Mouse (Mus musculus): ENCODE data around the gene Tcerg1l. TPM values are rescaled to one million over a fixed set of nuclear protein-coding genes. Genes with fewer than 3 reads are reported as not detected.

Gene Tcerg1l
- polyA plus RNA-seq, 1 experiment = not detected

DNA sequence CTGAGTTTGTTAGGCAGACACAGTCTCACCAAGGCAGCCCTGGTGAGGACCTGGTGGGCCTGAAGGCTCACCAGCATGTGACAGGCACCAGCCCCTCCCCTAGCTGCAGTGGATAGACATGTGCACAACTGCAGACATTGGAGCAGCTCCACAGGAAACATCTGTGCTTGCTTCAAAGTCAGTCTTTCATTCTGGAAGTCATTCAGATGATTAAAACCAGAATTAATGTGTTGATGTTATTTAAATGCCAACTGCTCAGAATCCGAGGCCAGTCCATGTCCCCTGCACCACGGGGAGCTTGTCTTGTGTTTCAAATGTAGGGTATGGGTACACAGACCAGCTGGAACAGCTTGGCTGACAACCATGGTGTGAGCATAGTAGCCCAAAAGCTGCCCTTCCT, 150.8 kb downstream of the Tcerg1l start:
- Histone ChIP-seq H3K4me1 (ENCODE audit: control insufficient read depth, insufficient read depth, low read length) (no peaks in the 10 kb centered on the region), H3K4me3 (ENCODE audit: insufficient read depth, low read length) (no peak overlapping the region), H3K27ac (ENCODE audit: insufficient read depth, low read length) (no peak overlapping the region)
- TF ChIP-seq CTCF (IDR thresholded peaks at IDR 0.05; ENCODE audit: borderline replicate concordance, insufficient read depth, low read length) (no peak), POLR2A (IDR thresholded peaks at IDR 0.05; ENCODE audit: low read depth, low read length) (no peak)

DNA sequence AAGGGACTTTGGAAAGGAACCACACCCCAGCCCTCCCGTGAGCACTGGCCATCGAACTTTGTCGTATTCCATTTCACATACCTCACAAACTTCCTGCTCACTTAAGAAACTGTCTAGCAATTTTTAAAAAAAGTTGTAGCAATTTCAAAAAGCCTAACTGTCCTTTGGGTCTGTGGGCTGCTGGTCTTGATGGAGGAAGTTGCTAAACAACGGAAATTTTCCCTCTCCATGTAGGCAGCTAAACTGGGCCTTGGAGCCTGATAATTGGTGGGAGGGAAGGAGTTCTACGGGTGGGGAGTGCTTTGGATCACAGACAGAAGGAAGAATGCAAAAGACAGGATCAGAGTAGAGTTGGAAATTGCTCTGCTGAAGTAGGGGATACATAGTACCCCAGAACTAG, 155.3 kb downstream of the Tcerg1l start:
- Histone ChIP-seq H3K4me1 (ENCODE audit: control insufficient read depth, insufficient read depth, low read length) (no peaks in the 10 kb centered on the region), H3K27ac (ENCODE audit: insufficient read depth, low read length) (no peak overlapping the region), H3K4me3 (ENCODE audit: insufficient read depth, low read length) (no peak overlapping the region)
- TF ChIP-seq POLR2A (IDR thresholded peaks at IDR 0.05; ENCODE audit: low read depth, low read length) (no peak), CTCF (IDR thresholded peaks at IDR 0.05; ENCODE audit: borderline replicate concordance, insufficient read depth, low read length) (no peak)

DNA sequence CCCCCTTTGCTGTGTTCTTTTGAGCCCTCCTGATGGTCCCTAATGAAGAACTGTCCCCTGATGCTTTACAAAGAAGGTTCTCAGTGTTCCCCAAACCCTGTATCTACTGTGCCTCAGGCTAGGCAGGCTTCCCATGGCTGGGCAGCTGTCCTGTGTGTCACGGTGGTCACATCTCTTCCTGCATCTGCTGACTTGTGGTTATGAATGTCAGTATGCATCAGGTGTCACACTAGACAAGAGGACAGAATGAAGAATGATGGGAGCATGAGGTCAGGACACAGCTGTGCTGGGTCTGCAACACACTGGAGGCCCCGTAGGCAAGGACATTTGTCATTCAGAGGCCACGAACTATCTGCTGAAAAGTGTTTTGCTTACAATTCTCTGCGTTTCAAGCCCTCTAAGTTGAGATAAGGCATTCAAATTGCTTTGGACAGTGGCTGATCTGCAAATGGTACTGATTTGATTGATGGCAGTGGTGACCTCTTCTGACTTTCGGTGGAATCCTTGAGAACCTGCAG, 159.8 kb downstream of the Tcerg1l start:
- Histone ChIP-seq H3K27ac (ENCODE audit: insufficient read depth, low read length) (no peak overlapping the region), H3K4me1 (ENCODE audit: control insufficient read depth, insufficient read depth, low read length) (no peaks in the 10 kb centered on the region), H3K4me3 (ENCODE audit: insufficient read depth, low read length) (no peak overlapping the region)
- TF ChIP-seq POLR2A (IDR thresholded peaks at IDR 0.05; ENCODE audit: low read depth, low read length) (no peak), CTCF (IDR thresholded peaks at IDR 0.05; ENCODE audit: borderline replicate concordance, insufficient read depth, low read length) (no peak)

DNA sequence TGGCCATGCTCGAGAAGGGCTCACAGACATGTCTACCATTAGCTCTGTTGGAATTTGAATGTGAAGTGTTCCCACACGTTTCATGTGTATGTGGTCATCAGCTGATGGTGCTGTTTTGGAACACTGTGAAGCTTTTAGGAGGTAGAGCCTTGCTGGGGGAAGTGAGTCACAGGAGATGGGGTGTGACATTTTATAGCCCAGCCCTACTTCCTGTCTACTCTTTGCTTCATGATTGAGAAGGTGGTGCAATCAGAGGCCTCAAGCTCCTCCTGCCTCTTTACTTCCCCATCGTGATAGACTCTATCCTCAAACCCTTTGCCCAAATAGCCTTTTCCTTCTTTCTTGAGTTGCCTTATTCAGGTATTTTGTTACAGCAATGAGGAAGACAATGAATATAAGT, 173.3 kb downstream of the Tcerg1l start:
- TF ChIP-seq CTCF (IDR thresholded peaks at IDR 0.05; ENCODE audit: borderline replicate concordance, insufficient read depth, low read length) (no peak), POLR2A (IDR thresholded peaks at IDR 0.05; ENCODE audit: low read depth, low read length) (no peak)
- H3K4me1 ChIP-seq (ENCODE audit: control insufficient read depth, insufficient read depth, low read length) = peaks cover 2% of the 10 kb centered on the region; the same call in 1 of the 2 replicates

DNA sequence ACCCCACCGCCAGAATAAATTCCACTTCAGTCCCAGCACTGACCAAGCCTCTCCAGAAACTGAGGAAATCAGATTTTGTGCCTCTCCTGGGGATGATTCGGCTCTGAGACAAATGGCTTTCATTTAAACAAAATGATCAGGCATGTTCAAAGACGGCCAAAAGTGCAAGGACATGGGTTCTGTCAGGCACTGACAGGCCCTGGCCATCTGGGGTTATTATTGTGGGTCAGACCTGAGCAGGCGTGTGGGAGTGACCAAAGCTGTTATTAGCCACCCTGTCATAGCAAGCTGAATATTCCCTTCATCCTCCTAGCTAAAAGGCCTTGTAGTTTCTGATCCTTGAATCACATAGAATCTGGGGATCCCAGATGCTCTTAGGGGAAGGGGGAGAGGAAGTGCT, 174.6 kb downstream of the Tcerg1l start:
- TF ChIP-seq POLR2A (IDR thresholded peaks at IDR 0.05; ENCODE audit: low read depth, low read length) = no peak
- no peak for TF ChIP-seq CTCF (IDR thresholded peaks at IDR 0.05; ENCODE audit: borderline replicate concordance, insufficient read depth, low read length)
- Histone ChIP-seq H3K27ac (ENCODE audit: insufficient read depth, low read length) (no peak overlapping the region), H3K4me1 (ENCODE audit: control insufficient read depth, insufficient read depth, low read length) (peaks cover 2% of the 10 kb centered on the region; the same call in 1 of the 2 replicates), H3K4me3 (ENCODE audit: insufficient read depth, low read length) (no peak overlapping the region)

More for the DNA sequence above, 173.3 kb downstream of the Tcerg1l start:
- no peak overlapping the region for H3K27ac ChIP-seq (ENCODE audit: insufficient read depth, low read length)
- no peak overlapping the region for H3K4me3 ChIP-seq (ENCODE audit: insufficient read depth, low read length)

DNA sequence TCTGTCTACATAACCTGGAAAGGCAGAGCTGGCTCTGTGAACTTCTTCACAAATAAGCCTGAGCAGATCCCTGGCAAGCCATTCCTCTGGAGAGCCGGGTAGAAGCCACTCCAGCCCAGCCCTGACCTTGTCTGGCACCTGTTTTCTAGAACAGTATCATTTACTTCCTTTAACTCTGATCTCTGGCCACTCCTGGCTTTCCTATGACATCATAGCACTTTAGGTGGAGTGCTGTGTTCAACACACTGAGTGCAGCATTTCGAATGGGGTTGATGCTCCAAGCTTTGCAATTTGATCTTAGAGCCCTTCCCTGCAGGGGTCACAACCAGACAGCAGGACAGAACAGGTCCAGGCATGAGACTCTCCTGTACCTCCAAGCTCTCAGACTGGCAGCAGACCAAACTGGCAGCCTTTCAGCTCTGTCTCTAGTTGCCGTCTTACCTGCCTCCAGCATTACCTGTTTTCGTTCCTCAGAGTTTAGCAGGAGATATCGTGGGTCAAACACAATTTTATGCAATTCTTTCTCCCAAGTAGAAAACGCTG, 179.9 kb downstream of the Tcerg1l start:
- H3K4me3 ChIP-seq (ENCODE audit: insufficient read depth, low read length) = no peak overlapping the region
- no peak overlapping the region for H3K27ac ChIP-seq (ENCODE audit: insufficient read depth, low read length)
- TF ChIP-seq CTCF (IDR thresholded peaks at IDR 0.05; ENCODE audit: borderline replicate concordance, insufficient read depth, low read length) (no peak), POLR2A (IDR thresholded peaks at IDR 0.05; ENCODE audit: low read depth, low read length) (no peak)
- peaks cover 2% of the 10 kb centered on the region; the same call in 1 of the 2 replicates for H3K4me1 ChIP-seq (ENCODE audit: control insufficient read depth, insufficient read depth, low read length)

GRCm38 (mm10) chr7:138215177-138215830, 182.2 kb downstream of the Tcerg1l start:
- H3K4me3 ChIP-seq (ENCODE audit: insufficient read depth, low read length) = no peak overlapping the region
- H3K4me1 ChIP-seq (ENCODE audit: control insufficient read depth, insufficient read depth, low read length) = peaks cover 2% of the 10 kb centered on the region; the same call in 1 of the 2 replicates
- no peak overlapping the region for H3K27ac ChIP-seq (ENCODE audit: insufficient read depth, low read length)
- no peak for TF ChIP-seq CTCF (IDR thresholded peaks at IDR 0.05; ENCODE audit: borderline replicate concordance, insufficient read depth, low read length)
- TF ChIP-seq POLR2A (IDR thresholded peaks at IDR 0.05; ENCODE audit: low read depth, low read length) = no peak

DNA sequence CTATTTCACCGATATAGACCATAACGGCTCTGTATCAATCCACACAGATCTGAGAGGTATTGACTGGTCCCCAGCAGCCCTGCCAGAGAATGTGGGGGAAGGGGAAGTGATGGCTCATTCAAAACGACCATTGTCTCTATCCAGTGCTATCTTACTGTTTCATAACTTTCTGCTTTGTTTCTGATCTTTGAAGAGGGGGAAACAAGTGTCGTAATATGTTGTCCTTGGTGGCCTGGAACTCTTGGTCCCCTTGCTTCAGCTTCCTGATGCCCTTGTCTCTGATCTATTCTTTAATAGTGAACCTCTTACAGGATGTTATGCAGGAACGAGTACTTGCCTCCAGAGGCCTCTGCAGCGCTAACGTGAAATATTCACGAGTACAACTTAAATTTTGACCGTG, 182.8 kb downstream of the Tcerg1l start:
- peaks cover 2% of the 10 kb centered on the region; the same call in 1 of the 2 replicates for H3K4me1 ChIP-seq (ENCODE audit: control insufficient read depth, insufficient read depth, low read length)
- no peak overlapping the region for H3K27ac ChIP-seq (ENCODE audit: insufficient read depth, low read length)
- no peak overlapping the region for H3K4me3 ChIP-seq (ENCODE audit: insufficient read depth, low read length)
- TF ChIP-seq POLR2A (IDR thresholded peaks at IDR 0.05; ENCODE audit: low read depth, low read length) (no peak), CTCF (IDR thresholded peaks at IDR 0.05; ENCODE audit: borderline replicate concordance, insufficient read depth, low read length) (no peak)

DNA sequence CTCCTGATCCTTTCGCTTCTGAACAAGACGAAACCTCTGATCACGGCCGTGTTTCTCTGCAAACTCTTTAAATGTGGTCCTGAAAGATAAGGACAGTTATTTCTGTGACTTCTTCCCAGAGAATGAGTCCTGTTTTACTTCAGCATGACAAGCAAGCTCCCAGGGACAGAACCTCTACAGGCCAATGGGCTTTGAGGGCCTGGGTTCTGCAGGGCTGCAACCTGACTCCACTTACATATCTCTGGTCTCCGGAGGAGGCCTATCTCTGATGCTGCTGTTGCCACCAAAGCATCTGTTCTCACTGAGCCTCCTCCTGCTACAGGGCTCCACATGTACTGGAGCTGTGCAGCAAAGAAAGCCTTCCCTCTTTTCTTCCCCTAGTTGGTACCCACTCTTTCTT, 187.8 kb downstream of the Tcerg1l start:
- no peak for TF ChIP-seq POLR2A (IDR thresholded peaks at IDR 0.05; ENCODE audit: low read depth, low read length)
- no peak for TF ChIP-seq CTCF (IDR thresholded peaks at IDR 0.05; ENCODE audit: borderline replicate concordance, insufficient read depth, low read length)
- H3K4me3 ChIP-seq (ENCODE audit: insufficient read depth, low read length) = no peak overlapping the region

GRCm38 (mm10) chr7:138205124-138205523, 192.4 kb downstream of the Tcerg1l start:
- Histone ChIP-seq H3K27ac (ENCODE audit: insufficient read depth, low read length) (no peak overlapping the region), H3K4me3 (ENCODE audit: insufficient read depth, low read length) (no peak overlapping the region), H3K4me1 (ENCODE audit: control insufficient read depth, insufficient read depth, low read length) (0 out of 2 replicates have a peak, but pooled peaks cover 1% of the 10 kb centered on the region)
- no peak for TF ChIP-seq POLR2A (IDR thresholded peaks at IDR 0.05; ENCODE audit: low read depth, low read length)
- no peak for TF ChIP-seq CTCF (IDR thresholded peaks at IDR 0.05; ENCODE audit: borderline replicate concordance, insufficient read depth, low read length)

More for the DNA sequence above, 187.8 kb downstream of the Tcerg1l start:
- no peaks in the 10 kb centered on the region for H3K4me1 ChIP-seq (ENCODE audit: control insufficient read depth, insufficient read depth, low read length)
- H3K27ac ChIP-seq (ENCODE audit: insufficient read depth, low read length) = no peak overlapping the region
